Mouse (Mus musculus) spleen, postnatal 4 days (tissue): ENCODE measurements around the gene Gm20708.

Source experiments
- DNase-seq, 2 experiments: peaks; one replicate each; pipeline ENCODE4 v3.0.0; 2022; ENCODE audit warnings: low spot score in 2 of 2

Gm20708 gene

GRCm38 (mm10) chr11:117809407-117810311 lies at the start of gene Gm20708, which contains the start of gene Syngr2:
TSS of gene Gm20708 (plus strand) at chr11:117809668.
TSS of gene Syngr2 (plus strand) at chr11:117809668.
- peak; percentile 82 to 91 for DNase-seq

GRCm38 (mm10) chr11:117760374-117761119 lies 48.9 kb upstream of the Gm20708 start:
- DNase-seq = no peak

GRCm38 (mm10) chr11:117761801-117762200 lies 47.7 kb upstream of the Gm20708 start:
- DNase-seq = no peak

GRCm38 (mm10) chr11:117762246-117762645 lies 47.2 kb upstream of the Gm20708 start:
- DNase-seq = no peak

- no peak for DNase-seq
Observed at GRCm38 (mm10) chr11:117764319-117764718, 45.1 kb upstream of the Gm20708 start.

GRCm38 (mm10) chr11:117765361-117765760 lies 44.1 kb upstream of the Gm20708 start:
- DNase-seq = no peak

- no peak for DNase-seq
Observed at GRCm38 (mm10) chr11:117766275-117766674, 43.2 kb upstream of the Gm20708 start.

- no peak for DNase-seq
Observed at GRCm38 (mm10) chr11:117768725-117769682, 40.5 kb upstream of the Gm20708 start.

GRCm38 (mm10) chr11:117769683-117770047 lies 39.8 kb upstream of the Gm20708 start:
- DNase-seq = no peak

- no peak for DNase-seq
Observed at GRCm38 (mm10) chr11:117770407-117770806, 39.1 kb upstream of the Gm20708 start.

- DNase-seq = no peak
Observed at GRCm38 (mm10) chr11:117772352-117772751, 37.1 kb upstream of the Gm20708 start.

GRCm38 (mm10) chr11:117774925-117775324 lies 34.5 kb upstream of the Gm20708 start:
- DNase-seq = no peak

GRCm38 (mm10) chr11:117775540-117775939 lies 33.9 kb upstream of the Gm20708 start:
- DNase-seq = no peak

- DNase-seq = no peak
Observed at GRCm38 (mm10) chr11:117776085-117776792, 33.2 kb upstream of the Gm20708 start.

GRCm38 (mm10) chr11:117777111-117777510 lies 32.4 kb upstream of the Gm20708 start:
- DNase-seq = no peak

GRCm38 (mm10) chr11:117778031-117778430 lies 31.4 kb upstream of the Gm20708 start:
- no peak for DNase-seq

GRCm38 (mm10) chr11:117778851-117779433 lies 30.5 kb upstream of the Gm20708 start:
- peak; percentile 70 to 83 for DNase-seq

GRCm38 (mm10) chr11:117779434-117780198 lies 29.9 kb upstream of the Gm20708 start:
- peak; percentile 79 to 88 for DNase-seq

GRCm38 (mm10) chr11:117780199-117780515 lies 29.3 kb upstream of the Gm20708 start:
- no peak for DNase-seq

- DNase-seq = peak; percentile 95
Observed at GRCm38 (mm10) chr11:117780582-117781111, 28.8 kb upstream of the Gm20708 start.
